Mouse (Mus musculus) liver, postnatal 0 days (tissue): ENCODE measurements around the gene Tent2. TPM values are rescaled to one million over a fixed set of nuclear protein-coding genes. Genes with fewer than 3 reads are reported as not detected.
A peak's percentile ranks its signal among the peaks of the same experiment; 100 is the strongest.

Source experiments
- ATAC-seq: fragments of 200-750 bp; cut with Nextera tagmentation; 2 replicates; pipeline ENCODE4 v1.8.0; 2017; ENCODE audit warnings: mild to moderate bottlenecking, moderate library complexity
- DNase-seq: peaks from one replicate; pipeline ENCODE4 v3.0.0-alpha.2; 2016
- H3K27ac ChIP-seq: fragments of 300-500 bp; sonication (generic); 2 replicates; pipeline ENCODE4 v1.5.1; 2014; ENCODE audit warnings: antibody characterized with exemption, moderate library complexity, mild to moderate bottlenecking, low read depth
- H3K27me3 ChIP-seq: fragments of 300-500 bp; sonication (generic); 2 replicates; pipeline ENCODE4 v1.6.1; 2014; ENCODE audit warnings: low read length, control low read depth, mixed read lengths; ENCODE audit not compliant: insufficient read depth
- H3K36me3 ChIP-seq: fragments of 300-500 bp; sonication (generic); replicated peaks from 2 replicates; pipeline ENCODE4 v1.6.1; 2014; ENCODE audit warnings: mild to moderate bottlenecking, control low read depth, low read length, moderate library complexity, mixed read lengths; ENCODE audit not compliant: insufficient read depth
- H3K4me1 ChIP-seq: fragments of 300-500 bp; sonication (generic); 2 replicates; pipeline ENCODE4 v1.6.1; 2014; ENCODE audit warnings: antibody characterized with exemption, mild to moderate bottlenecking, control low read depth; ENCODE audit not compliant: insufficient read depth
- H3K4me2 ChIP-seq: fragments of 300-500 bp; sonication (generic); 2 replicates; pipeline ENCODE4 v1.6.1; 2014; ENCODE audit warnings: low read depth, mild to moderate bottlenecking, low read length, moderate library complexity, mixed read lengths
- H3K4me3 ChIP-seq: fragments of 300-500 bp; sonication (generic); 2 replicates; pipeline ENCODE4 v1.5.1; 2014; ENCODE audit warnings: low read depth, low read length
- H3K9ac ChIP-seq: fragments of 300-500 bp; sonication (generic); replicated peaks from 2 replicates; pipeline ENCODE4 v1.6.1; 2014; ENCODE audit warnings: mild to moderate bottlenecking, moderate library complexity
- H3K9me3 ChIP-seq: fragments of 300-500 bp; sonication (generic); 2 replicates; pipeline ENCODE4 v1.6.1; 2016; ENCODE audit warnings: mild to moderate bottlenecking, control low read depth, low read length, mixed read lengths
- CTCF ChIP-seq: sonication (generic); IDR thresholded peaks from 2 replicates; pipeline ENCODE4 v1.5.1; 2016; ENCODE audit warnings: antibody characterized with exemption, low read depth
- EP300 ChIP-seq: IDR thresholded peaks from 2 replicates; pipeline ENCODE4 v1.6.1; 2016; ENCODE audit warnings: antibody characterized with exemption, low read depth, mild to moderate bottlenecking
- WGBS: fragments of 180-500 bp; shearing (Covaris S2); extraction: QIAGEN DNeasy Blood & Tissue Kit; methylation state at CpG from one replicate; pipeline ENCODE4 v1.1.7; 2014; ENCODE audit not compliant: insufficient replicate concordance; 5-methylcytosine and 5-hydroxymethylcytosine counted together
- polyA plus RNA-seq: library from polyadenylated mRNA; unstranded; fragments of >200 nt; fragmentation: Nextera tagmentation; extraction: Ambion mirVana; gene quantifications from 2 replicates; pipeline ENCODE4 v1.2.1, GENCODE M21; 2015

Gene Tent2
- 25.6 and 26.6 TPM in 2 replicates for polyA plus RNA-seq

- no peaks in the 10 kb centered on the region for H3K27me3 ChIP-seq
- DNase-seq: peak; percentile 95
- peak within 1 kb of the TSS; percentile 80 for H3K4me3 ChIP-seq
- TF ChIP-seq CTCF (no peak), EP300 (no peak)
- under 1% methylated on average over 72 of the region's 72 CpGs for WGBS
- peaks cover 13% of the 10 kb centered on the region; the same call in 1 of the 2 replicates for H3K4me1 ChIP-seq
- peak; percentile 97 for ATAC-seq
- peak within 1 kb of the TSS; percentile 75 for H3K4me2 ChIP-seq
- no peaks in the 10 kb centered on the region for H3K36me3 ChIP-seq
- peak within 1 kb of the TSS; percentile 94 for H3K9ac ChIP-seq
- no peaks in the 10 kb centered on the region for H3K9me3 ChIP-seq
- peak within 1 kb of the TSS; percentile 97 for H3K27ac ChIP-seq
Observed at GRCm38 (mm10) chr13:93191831-93192645, at the start of gene Tent2. Tent2 (minus strand) TSS chr13:93192385.

- H3K4me1 ChIP-seq: peaks cover 7% of the 10 kb centered on the region
- TF ChIP-seq EP300: no peak
- no peak for TF ChIP-seq CTCF
- no peak for ATAC-seq
- DNase-seq: no peak
- no peaks in the 10 kb centered on the region for H3K9me3 ChIP-seq
- H3K27me3 ChIP-seq: no peaks in the 10 kb centered on the region
- no peak overlapping the region for H3K9ac ChIP-seq
- H3K4me3 ChIP-seq: no peak overlapping the region
- H3K27ac ChIP-seq: no peak overlapping the region
- no peak overlapping the region for H3K4me2 ChIP-seq
- H3K36me3 ChIP-seq: no peaks in the 10 kb centered on the region
- WGBS: 76% methylated on average over 3 of the region's 3 CpGs
Observed at GRCm38 (mm10) chr13:93241180-93241579, 49.0 kb upstream of the Tent2 start.

- no peak for ATAC-seq
- H3K9ac ChIP-seq: no peak overlapping the region
- DNase-seq: no peak
- no peaks in the 10 kb centered on the region for H3K27me3 ChIP-seq
- no peaks in the 10 kb centered on the region for H3K36me3 ChIP-seq
- 0 out of 2 replicates have a peak overlapping the region, but pooled peaks have one; percentile 31 for H3K27ac ChIP-seq
- TF ChIP-seq EP300 (no peak), CTCF (no peak)
- no peak overlapping the region; the same call in 1 of the 2 replicates for H3K4me2 ChIP-seq
- no peak overlapping the region for H3K4me3 ChIP-seq
- no peaks in the 10 kb centered on the region for H3K9me3 ChIP-seq
- WGBS: 39% methylated on average over 6 of the region's 7 CpGs
- peaks cover 7% of the 10 kb centered on the region for H3K4me1 ChIP-seq
Observed at GRCm38 (mm10) chr13:93239561-93239960, 47.4 kb upstream of the Tent2 start.

- Histone ChIP-seq H3K4me3 (no peak overlapping the region), H3K4me1 (peaks cover 7% of the 10 kb centered on the region), H3K27ac (no peak overlapping the region), H3K36me3 (no peaks in the 10 kb centered on the region), H3K27me3 (no peaks in the 10 kb centered on the region), H3K4me2 (no peak overlapping the region), H3K9me3 (no peaks in the 10 kb centered on the region), H3K9ac (no peak overlapping the region)
- ATAC-seq (no peak), DNase-seq (no peak)
- TF ChIP-seq EP300 (no peak), CTCF (no peak)
- 45% methylated on average over 9 of the region's 9 CpGs for WGBS
Observed at GRCm38 (mm10) chr13:93239134-93239533, 46.9 kb upstream of the Tent2 start.

GRCm38 (mm10) chr13:93237677-93238398 is 45.7 kb upstream of the Tent2 start:
- TF ChIP-seq CTCF (no peak), EP300 (no peak)
- H3K27ac ChIP-seq: peak overlapping the region; percentile 60
- no peak overlapping the region for H3K4me3 ChIP-seq
- H3K27me3 ChIP-seq: no peaks in the 10 kb centered on the region
- no peaks in the 10 kb centered on the region for H3K36me3 ChIP-seq
- DNase-seq (peak; percentile 31), ATAC-seq (peak; percentile 80)
- H3K4me1 ChIP-seq: peaks cover 7% of the 10 kb centered on the region
- H3K4me2 ChIP-seq: no peak overlapping the region
- H3K9me3 ChIP-seq: no peaks in the 10 kb centered on the region
- no peak overlapping the region for H3K9ac ChIP-seq
- WGBS: 44% methylated on average over 9 of the region's 9 CpGs
